In genomic region chr2:156524078-156524477, GRCm38 (mm10) we compare ENCODE assay signal across 17 mouse cellular contexts. TPM values are rescaled to one million over a fixed set of nuclear protein-coding genes. Genes with fewer than 3 reads are reported as not detected.
DNase-seq lines count a peak whose midpoint lies in the region; ATAC-seq and TF ChIP-seq lines count a peak whose summit lies in the region.
"Had no signal": no experiment of that assay in that cellular context is flagged by ENCODE, and none has a peak within 500 bp of the region (broad histone marks: within the 10 kb centered on the region; RNA-seq: fewer than 3 reads in every experiment).

No protein-coding gene starts in this region.

- H3K9me3 ChIP-seq in embryonic facial prominence, embryonic 11.5 days (replicated peaks; ENCODE audit: control insufficient read depth, low read length) = no peaks in the 10 kb centered on the region
- H3K9me3 ChIP-seq in embryonic facial prominence, embryonic 10.5 days = no peaks in the 10 kb centered on the region
- no peaks in the 10 kb centered on the region for H3K9me3 ChIP-seq in kidney, embryonic 15.5 days (replicated peaks)
- no peaks in the 10 kb centered on the region for H3K9me3 ChIP-seq in hindbrain, postnatal 0 days (ENCODE audit: low read length)
- H3K9me3 ChIP-seq in liver, embryonic 11.5 days (ENCODE audit: control insufficient read depth, low read length) = no peaks in the 10 kb centered on the region
- H3K9me3 ChIP-seq: embryonic facial prominence, embryonic 15.5 days; intestine, embryonic 15.5 days; limb, embryonic 13.5 days; midbrain, embryonic 12.5 days had no signal

- ATAC-seq in embryonic facial prominence, embryonic 11.5 days (replicated peaks; ENCODE audit: insufficient number of reproducible peaks, low FRiP score, low TSS enrichment, low read depth) = no peak
- ATAC-seq in kidney, embryonic 15.5 days (replicated peaks; ENCODE audit: low FRiP score) = no peak
- ATAC-seq in hindbrain, postnatal 0 days = peak; percentile 32; the same call in 1 of the 2 replicates
- no peak for ATAC-seq in liver, embryonic 11.5 days (replicated peaks; ENCODE audit: low FRiP score)
- ATAC-seq: forebrain, embryonic 14.5 days; intestine, embryonic 15.5 days; liver, postnatal 0 days had no signal

- no peaks in the 10 kb centered on the region for H3K4me1 ChIP-seq in embryonic facial prominence, embryonic 11.5 days (ENCODE audit: control insufficient read depth, insufficient read depth, low read length)
- H3K4me1 ChIP-seq in embryonic facial prominence, embryonic 10.5 days = peaks cover 13% of the 10 kb centered on the region
- peaks cover 5% of the 10 kb centered on the region; the same call in 1 of the 2 replicates for H3K4me1 ChIP-seq in kidney, embryonic 15.5 days
- H3K4me1 ChIP-seq in hindbrain, postnatal 0 days (ENCODE audit: insufficient read depth, low read length) = no peaks in the 10 kb centered on the region
- H3K4me1 ChIP-seq in liver, embryonic 11.5 days (replicated peaks; ENCODE audit: control insufficient read depth, insufficient read depth, low read length) = no peaks in the 10 kb centered on the region
- H3K4me1 ChIP-seq: embryonic facial prominence, embryonic 15.5 days; intestine, embryonic 15.5 days; limb, embryonic 13.5 days had no signal

- H3K27ac ChIP-seq in embryonic facial prominence, embryonic 11.5 days (replicated peaks; ENCODE audit: low read depth, low read length) = no peak overlapping the region
- no peak overlapping the region; the same call in 1 of the 2 replicates for H3K27ac ChIP-seq in embryonic facial prominence, embryonic 10.5 days (replicated peaks)
- H3K27ac ChIP-seq in kidney, embryonic 15.5 days = no peak overlapping the region
- H3K27ac ChIP-seq in hindbrain, postnatal 0 days = no peak overlapping the region
- H3K27ac ChIP-seq in liver, embryonic 11.5 days (ENCODE audit: low read depth, low read length) = no peak overlapping the region
- H3K27ac ChIP-seq: embryonic facial prominence, embryonic 15.5 days; intestine, embryonic 15.5 days; limb, embryonic 13.5 days; midbrain, embryonic 12.5 days had no signal

- no peak overlapping the region for H3K4me2 ChIP-seq in embryonic facial prominence, embryonic 11.5 days (ENCODE audit: low read depth, low read length)
- no peak overlapping the region for H3K4me2 ChIP-seq in kidney, embryonic 15.5 days
- no peak overlapping the region for H3K4me2 ChIP-seq in hindbrain, postnatal 0 days (ENCODE audit: low read depth, low read length)
- no peak overlapping the region for H3K4me2 ChIP-seq in liver, embryonic 11.5 days
- H3K4me2 ChIP-seq: embryonic facial prominence, embryonic 15.5 days; intestine, embryonic 15.5 days; limb, embryonic 13.5 days; midbrain, embryonic 12.5 days had no signal

- H3K9ac ChIP-seq in embryonic facial prominence, embryonic 11.5 days (replicated peaks; ENCODE audit: low read length) = no peak overlapping the region
- no peak overlapping the region for H3K9ac ChIP-seq in kidney, embryonic 15.5 days
- H3K9ac ChIP-seq in hindbrain, postnatal 0 days (replicated peaks; ENCODE audit: low read length) = no peak overlapping the region
- H3K9ac ChIP-seq in liver, embryonic 11.5 days (ENCODE audit: low read depth, low read length) = no peak overlapping the region
- H3K9ac ChIP-seq: embryonic facial prominence, embryonic 15.5 days; intestine, embryonic 15.5 days; limb, embryonic 13.5 days; liver, postnatal 0 days; midbrain, embryonic 12.5 days had no signal

- peak; percentile 7 for DNase-seq in embryonic facial prominence, embryonic 11.5 days (ENCODE audit: low spot score)
- DNase-seq in embryonic facial prominence, embryonic 10.5 days (ENCODE audit: low spot score) = no peak
- peak; percentile 44 for DNase-seq in kidney, postnatal 14 days
- DNase-seq in hindbrain, postnatal 0 days (ENCODE audit: low spot score) = peak; percentile 30
- DNase-seq in mesoderm, embryonic 11.5 days (ENCODE audit: low read depth, low spot score) = peak; percentile 12
- DNase-seq in adrenal gland, postnatal 4 days (ENCODE audit: low spot score in 2 of 2) = no peak
- DNase-seq in liver, embryonic 11.5 days (ENCODE audit: low spot score) = no peak
- DNase-seq: adrenal gland, postnatal 25 days; cerebellum, postnatal 14 days; liver, postnatal 0 days; thymus, postnatal 4 days had no signal

- no peak for TF ChIP-seq CTCF in hindbrain, postnatal 0 days (IDR thresholded peaks at IDR 0.05; ENCODE audit: low read depth)

- H3K27me3 ChIP-seq in embryonic facial prominence, embryonic 11.5 days (ENCODE audit: control insufficient read depth, insufficient read depth, low read length) = no peaks in the 10 kb centered on the region
- H3K27me3 ChIP-seq in embryonic facial prominence, embryonic 10.5 days (replicated peaks; ENCODE audit: low read depth, poor library complexity, severe bottlenecking) = peaks cover 8% of the 10 kb centered on the region; the same call in 1 of the 2 replicates
- no peaks in the 10 kb centered on the region for H3K27me3 ChIP-seq in kidney, embryonic 15.5 days
- no peaks in the 10 kb centered on the region for H3K27me3 ChIP-seq in hindbrain, postnatal 0 days (ENCODE audit: insufficient read depth, low read length)
- H3K27me3 ChIP-seq in liver, embryonic 11.5 days (replicated peaks; ENCODE audit: control insufficient read depth, insufficient read depth, low read length) = no peaks in the 10 kb centered on the region
- H3K27me3 ChIP-seq: embryonic facial prominence, embryonic 15.5 days; intestine, embryonic 15.5 days; limb, embryonic 13.5 days; midbrain, embryonic 12.5 days had no signal

- no peaks in the 10 kb centered on the region for H3K36me3 ChIP-seq in embryonic facial prominence, embryonic 11.5 days (replicated peaks; ENCODE audit: control insufficient read depth, insufficient read depth, low read depth, low read length)
- peaks cover 28% of the 10 kb centered on the region for H3K36me3 ChIP-seq in embryonic facial prominence, embryonic 10.5 days (replicated peaks)
- peaks cover 17% of the 10 kb centered on the region for H3K36me3 ChIP-seq in kidney, embryonic 15.5 days
- peaks cover 27% of the 10 kb centered on the region; the same call in 1 of the 2 replicates for H3K36me3 ChIP-seq in hindbrain, postnatal 0 days (ENCODE audit: insufficient read depth, low read length)
- no peaks in the 10 kb centered on the region for H3K36me3 ChIP-seq in liver, embryonic 11.5 days (ENCODE audit: control insufficient read depth, insufficient read depth, low read length)
- H3K36me3 ChIP-seq: intestine, embryonic 15.5 days had no signal

- WGBS in embryonic facial prominence, embryonic 11.5 days = 22% methylated on average over 3 of the region's 3 CpGs
- 38% methylated on average over 3 of the region's 3 CpGs for WGBS in embryonic facial prominence, embryonic 10.5 days
- 36% methylated on average over 3 of the region's 3 CpGs for WGBS in kidney, embryonic 15.5 days
- 26% methylated on average over 3 of the region's 3 CpGs for WGBS in hindbrain, postnatal 0 days
- WGBS in liver, embryonic 11.5 days = 27% methylated on average over 3 of the region's 3 CpGs

- no peak overlapping the region for H3K4me3 ChIP-seq in embryonic facial prominence, embryonic 11.5 days (ENCODE audit: low read depth, low read length)
- no peak overlapping the region for H3K4me3 ChIP-seq in embryonic facial prominence, embryonic 10.5 days
- H3K4me3 ChIP-seq in kidney, embryonic 15.5 days (replicated peaks) = no peak overlapping the region
- H3K4me3 ChIP-seq in hindbrain, postnatal 0 days (ENCODE audit: low read length) = no peak overlapping the region
- no peak overlapping the region for H3K4me3 ChIP-seq in liver, embryonic 11.5 days (ENCODE audit: low read depth, low read length)
- H3K4me3 ChIP-seq: embryonic facial prominence, embryonic 15.5 days; intestine, embryonic 15.5 days; limb, embryonic 13.5 days; midbrain, embryonic 12.5 days had no signal

RNA-seq across cellular contexts. Expression of gene Aar2, which starts 23.3 kb away (rescaled TPM):
- 50.7 and 51.0 TPM in 2 replicates for polyA plus RNA-seq in embryonic facial prominence, embryonic 11.5 days (2014; fragmentation: Nextera tagmentation; extraction: Ambion mirVana)
- 50.7 and 53.9 TPM in 2 replicates for polyA plus RNA-seq in embryonic facial prominence, embryonic 10.5 days (2016; fragmentation: Nextera tagmentation; extraction: Ambion mirVana)
- polyA plus RNA-seq in kidney, embryonic 15.5 days (2015; fragmentation: Nextera tagmentation; extraction: Ambion mirVana) = 37.5 and 38.0 TPM in 2 replicates
- 47.4 and 61.6 TPM in 2 replicates for total RNA-seq in hindbrain, postnatal 0 days (2014; rRNA removed)
- polyA plus RNA-seq in hindbrain, postnatal 0 days (2015; fragmentation: Nextera tagmentation; extraction: Ambion mirVana) = 39.2 and 40.3 TPM in 2 replicates
- 10 to 100 TPM; 34.2 to 35.8 TPM for total RNA-seq in adrenal gland, postnatal 4 days (2021)
- 32.2 and 33.6 TPM in 2 replicates for polyA plus RNA-seq in liver, embryonic 11.5 days (2014; fragmentation: Nextera tagmentation; extraction: Ambion mirVana)

Comparison
In these comparisons a context has a peak if more than half of its experiments do, and no peak if none do; other contexts are left out.
1. DNase-seq: peak in embryonic facial prominence, embryonic 11.5 days (single experiment), kidney, postnatal 14 days (single experiment), hindbrain, postnatal 0 days (single experiment) and mesoderm, embryonic 11.5 days (single experiment); none in embryonic facial prominence, embryonic 10.5 days (single experiment), adrenal gland, postnatal 4 days (0 of 2) and liver, embryonic 11.5 days (single experiment).